Mouse (Mus musculus) midbrain, postnatal 0 days (tissue): ENCODE results near the gene Coro6. TPM values are rescaled to one million over a fixed set of nuclear protein-coding genes. Genes with fewer than 3 reads are reported as not detected.
A peak's percentile ranks its signal among the peaks of the same experiment; 100 is the strongest.

ENCODE experiments used
- ATAC-seq: fragments of 200-750 bp; cut with Nextera tagmentation; 2 replicates; pipeline ENCODE4 v1.8.0; 2017; ENCODE audit warnings: moderate number of reproducible peaks, mild to moderate bottlenecking, moderate TSS enrichment, moderate library complexity; ENCODE audit not compliant: low FRiP score
- DNase-seq: peaks from one replicate; pipeline ENCODE4 v3.0.0-alpha.2; 2015; ENCODE audit warnings: low spot score
- H3K27ac ChIP-seq: fragments of 300-500 bp; sonication (generic); 2 replicates; pipeline ENCODE4 v1.5.1; 2014; ENCODE audit warnings: low read depth, mild to moderate bottlenecking, low read length, mixed read lengths
- H3K27me3 ChIP-seq: fragments of 300-500 bp; sonication (generic); 2 replicates; pipeline ENCODE4 v1.6.1; 2014; ENCODE audit warnings: low read length, control low read depth, mixed read lengths; ENCODE audit not compliant: insufficient read depth
- H3K36me3 ChIP-seq: fragments of 300-500 bp; sonication (generic); 2 replicates; pipeline ENCODE4 v1.6.1; 2014; ENCODE audit warnings: low read length, control low read depth, mixed read lengths; ENCODE audit not compliant: insufficient read depth
- H3K4me1 ChIP-seq: fragments of 300-500 bp; sonication (generic); 2 replicates; pipeline ENCODE4 v1.6.1; 2014; ENCODE audit warnings: mild to moderate bottlenecking, control low read depth, antibody characterized with exemption, low read length, mixed read lengths; ENCODE audit not compliant: insufficient read depth
- H3K4me2 ChIP-seq: fragments of 300-500 bp; sonication (generic); 2 replicates; pipeline ENCODE4 v1.6.1; 2014; ENCODE audit warnings: low read depth, mild to moderate bottlenecking, low read length, mixed read lengths; ENCODE audit not compliant: poor library complexity, severe bottlenecking
- H3K4me3 ChIP-seq: fragments of 300-500 bp; sonication (generic); 2 replicates; pipeline ENCODE4 v1.5.1; 2014; ENCODE audit warnings: low read depth, mild to moderate bottlenecking, low read length, moderate library complexity
- H3K9ac ChIP-seq: fragments of 300-500 bp; sonication (generic); replicated peaks from 2 replicates; pipeline ENCODE4 v1.6.1; 2014; ENCODE audit warnings: mild to moderate bottlenecking, low read length, moderate library complexity, mixed read lengths; ENCODE audit not compliant: poor library complexity, severe bottlenecking
- H3K9me3 ChIP-seq: fragments of 300-500 bp; sonication (generic); 2 replicates; pipeline ENCODE4 v1.6.1; 2016; ENCODE audit warnings: low read length, control low read depth
- CTCF ChIP-seq: IDR thresholded peaks from 2 replicates; pipeline ENCODE4 v1.5.1; 2016; ENCODE audit warnings: antibody characterized with exemption, mild to moderate bottlenecking
- WGBS: fragments of 180-500 bp; shearing (Covaris S2); extraction: QIAGEN DNeasy Blood & Tissue Kit; methylation state at CpG from one replicate; pipeline ENCODE4 v1.1.7; 2014; 5-methylcytosine and 5-hydroxymethylcytosine counted together
- polyA plus RNA-seq: library from polyadenylated mRNA; unstranded; fragments of >200 nt; fragmentation: Nextera tagmentation; extraction: Ambion mirVana; gene quantifications from 2 replicates; pipeline ENCODE4 v1.2.1, GENCODE M21; 2015
- total RNA-seq: library from RNA; depleted of rRNA; stranded (reverse); fragments of >200 nt; gene quantifications from 2 replicates; pipeline ENCODE4 v1.2.3, GENCODE M21; 2014

Coro6 gene
- total and polyA plus RNA-seq, 2 experiments from 2014 or later = 0.65 to 2.2 TPM

GRCm38 (mm10) chr11:77492311-77492871 lies 30.2 kb downstream of the Coro6 start:
- no peak for TF ChIP-seq CTCF
- under 1% methylated on average over 18 of the region's 18 CpGs for WGBS
- DNase-seq = no peak
- ATAC-seq = no peak
- Histone ChIP-seq H3K9me3 (no peaks in the 10 kb centered on the region), H3K27ac (peak overlapping the region; percentile 89), H3K4me1 (peaks cover 22% of the 10 kb centered on the region; the same call in 1 of the 2 replicates), H3K4me2 (peak overlapping the region; percentile 86), H3K4me3 (peak overlapping the region; percentile 96), H3K27me3 (no peaks in the 10 kb centered on the region), H3K9ac (peak overlapping the region; percentile 97; the same call in 1 of the 2 replicates), H3K36me3 (no peaks in the 10 kb centered on the region)

- H3K27me3 ChIP-seq = no peaks in the 10 kb centered on the region
- H3K9me3 ChIP-seq = no peaks in the 10 kb centered on the region
- peak overlapping the region; percentile 89 for H3K27ac ChIP-seq
- H3K4me3 ChIP-seq = peak overlapping the region; percentile 96
- WGBS = under 1% methylated on average over 17 of the region's 32 CpGs
- H3K4me1 ChIP-seq = peaks cover 17% of the 10 kb centered on the region; the same call in 1 of the 2 replicates
- TF ChIP-seq CTCF = peak; percentile 44
- peak overlapping the region; percentile 97 for H3K9ac ChIP-seq
- H3K36me3 ChIP-seq = no peaks in the 10 kb centered on the region
- ATAC-seq = peak; percentile 69
- peak; percentile 96 for DNase-seq
- H3K4me2 ChIP-seq = peak overlapping the region; percentile 86
These were observed 30.7 kb downstream of the Coro6 start for GRCm38 (mm10) chr11:77492911-77493332.

GRCm38 (mm10) chr11:77493512-77494343 lies 31.5 kb downstream of the Coro6 start, which contains the start of gene Git1:
Git1 (plus strand) TSS chr11:77493562.
- ATAC-seq = no peak
- WGBS = under 1% methylated on average over 30 of the region's 74 CpGs
- peak within 1 kb of the TSS; percentile 97 for H3K9ac ChIP-seq
- H3K27ac ChIP-seq = peak within 1 kb of the TSS; percentile 89
- peak within 1 kb of the TSS; percentile 86 for H3K4me2 ChIP-seq
- peaks cover 14% of the 10 kb centered on the region; the same call in 1 of the 2 replicates for H3K4me1 ChIP-seq
- peak; percentile 68 for DNase-seq
- H3K9me3 ChIP-seq = no peaks in the 10 kb centered on the region
- H3K4me3 ChIP-seq = peak within 1 kb of the TSS; percentile 96
- no peaks in the 10 kb centered on the region for H3K36me3 ChIP-seq
- TF ChIP-seq CTCF = peak; percentile 19
- no peaks in the 10 kb centered on the region for H3K27me3 ChIP-seq

GRCm38 (mm10) chr11:77494344-77494676 lies 32.1 kb downstream of the Coro6 start:
- no peak for DNase-seq
- WGBS = 35% methylated on average over 4 of the region's 4 CpGs
- no peaks in the 10 kb centered on the region for H3K27me3 ChIP-seq
- H3K27ac ChIP-seq = peak overlapping the region; percentile 89
- peaks cover 2% of the 10 kb centered on the region; the same call in 1 of the 2 replicates for H3K36me3 ChIP-seq
- no peak for TF ChIP-seq CTCF
- H3K4me2 ChIP-seq = peak overlapping the region; percentile 86
- H3K9ac ChIP-seq = peak overlapping the region; percentile 97
- no peak for ATAC-seq
- no peaks in the 10 kb centered on the region for H3K9me3 ChIP-seq
- peak overlapping the region; percentile 96 for H3K4me3 ChIP-seq
- H3K4me1 ChIP-seq = peaks cover 14% of the 10 kb centered on the region; the same call in 1 of the 2 replicates

GRCm38 (mm10) chr11:77494782-77495181 lies 32.6 kb downstream of the Coro6 start:
- ATAC-seq (no peak), DNase-seq (no peak)
- Histone ChIP-seq H3K9me3 (no peaks in the 10 kb centered on the region), H3K27me3 (no peaks in the 10 kb centered on the region), H3K4me1 (peaks cover 14% of the 10 kb centered on the region; the same call in 1 of the 2 replicates), H3K9ac (peak overlapping the region; percentile 97), H3K4me3 (peak overlapping the region; percentile 96), H3K27ac (0 out of 2 replicates have a peak overlapping the region, but pooled peaks have one; percentile 89), H3K36me3 (peaks cover 7% of the 10 kb centered on the region; the same call in 1 of the 2 replicates), H3K4me2 (peak overlapping the region; percentile 86)
- 76% methylated on average over 6 of the region's 6 CpGs for WGBS
- TF ChIP-seq CTCF = no peak
